Mouse (Mus musculus) liver, adult 2 months (tissue): ENCODE data around the gene Tubb5. TPM values are rescaled to one million over a fixed set of nuclear protein-coding genes. Genes with fewer than 3 reads are reported as not detected.

Experiments used
- DNase-seq: peaks from one replicate; pipeline ENCODE4 v3.0.0-alpha.2; 2011; ENCODE audit warnings: low read depth, low spot score; ENCODE audit errors: extremely low read depth
- H3K27ac ChIP-seq: fragments of 200-500 bp; replicated peaks from 2 replicates; pipeline ENCODE4 v1.5.1; 2012; ENCODE audit warnings: low read depth, mild to moderate bottlenecking, control low read depth, inconsistent platforms, low read length; ENCODE audit not compliant: insufficient read depth
- H3K27me3 ChIP-seq: fragments of 200-500 bp; 2 replicates; pipeline ENCODE4 v1.6.1; 2012; ENCODE audit warnings: mild to moderate bottlenecking, moderate library complexity, low read length, inconsistent platforms; ENCODE audit not compliant: control insufficient read depth, insufficient read depth
- H3K36me3 ChIP-seq: fragments of 200-500 bp; 2 replicates; pipeline ENCODE4 v1.6.1; 2012; ENCODE audit warnings: low read length, inconsistent platforms; ENCODE audit not compliant: control insufficient read depth, insufficient read depth
- H3K4me1 ChIP-seq: fragments of 200-500 bp; 2 replicates; pipeline ENCODE4 v1.6.1; 2011; ENCODE audit warnings: low read length; ENCODE audit not compliant: control insufficient read depth, insufficient read depth
- H3K4me3 ChIP-seq: fragments of 200-500 bp; 2 replicates; pipeline ENCODE4 v1.5.1; 2011; ENCODE audit warnings: low read depth, mild to moderate bottlenecking, control low read depth, low read length, moderate library complexity; ENCODE audit not compliant: insufficient read depth
- H3K79me2 ChIP-seq: fragments of 200-500 bp; 2 replicates; pipeline ENCODE4 v1.6.1; 2012; ENCODE audit warnings: inconsistent platforms, mild to moderate bottlenecking, low read length, moderate library complexity; ENCODE audit not compliant: control insufficient read depth, insufficient read depth
- H3K9ac ChIP-seq: fragments of 200-500 bp; 2 replicates; pipeline ENCODE4 v1.6.1; 2012; ENCODE audit warnings: low read depth, mild to moderate bottlenecking, control low read depth, inconsistent platforms, low read length
- CTCF ChIP-seq: fragments of 200-500 bp; IDR thresholded peaks from 2 replicates; pipeline ENCODE4 v1.5.1; 2011; ENCODE audit warnings: low read depth, low read length, control low read depth
- POLR2A ChIP-seq: fragments of 200-500 bp; IDR thresholded peaks from 2 replicates; pipeline ENCODE4 v1.6.1; 2011; ENCODE audit warnings: low read length, control low read depth; ENCODE audit not compliant: insufficient read depth; ENCODE audit errors: extremely low read depth
- WGBS: fragments of 180-500 bp; shearing (Covaris S2); methylation state at CpG from one replicate; pipeline ENCODE4 v1.1.7; 2018; 5-methylcytosine and 5-hydroxymethylcytosine counted together
- polyA plus RNA-seq: library from polyadenylated mRNA; depleted of rRNA; stranded (reverse); fragments of >200 nt; gene quantifications from 2 replicates; pipeline ENCODE4 v1.2.3, GENCODE M21; 2012; rRNA removed
- total RNA-seq: library from RNA; depleted of rRNA; stranded (reverse); fragments of >200 nt; gene quantifications from 2 replicates; pipeline ENCODE4 v1.2.3, GENCODE M21; 2014; rRNA removed

Tubb5 gene
- total RNA-seq (37.5 and 67.3 TPM in 2 replicates), polyA plus RNA-seq (56.4 and 62.2 TPM in 2 replicates)

GRCm38 (mm10) chr17:35838122-35838544, at the start of gene Tubb5:
Gene Tubb5 (minus strand): TSS chr17:35838306.
- 1% methylated on average over 29 of the region's 29 CpGs for WGBS
- Histone ChIP-seq H3K79me2 (no peaks in the 10 kb centered on the region), H3K4me1 (peaks cover 18% of the 10 kb centered on the region), H3K9ac (peak within 1 kb of the TSS; percentile 71), H3K27ac (peak within 1 kb of the TSS; percentile 73), H3K36me3 (no peaks in the 10 kb centered on the region), H3K4me3 (peak within 1 kb of the TSS; percentile 90), H3K27me3 (no peaks in the 10 kb centered on the region)
- DNase-seq: peak; percentile 90
- no peak for TF ChIP-seq CTCF
- TF ChIP-seq POLR2A: peak; percentile 88

- H3K79me2 ChIP-seq: no peaks in the 10 kb centered on the region
- TF ChIP-seq CTCF: no peak
- TF ChIP-seq POLR2A: no peak
These were observed 49.6 kb upstream of the Tubb5 start for GRCm38 (mm10) chr17:35887725-35888124.

GRCm38 (mm10) chr17:35883777-35884176, 45.7 kb upstream of the Tubb5 start:
- Histone ChIP-seq H3K4me1 (peaks cover 8% of the 10 kb centered on the region), H3K27me3 (no peaks in the 10 kb centered on the region), H3K27ac (no peak overlapping the region), H3K9ac (no peak overlapping the region), H3K36me3 (peaks cover 18% of the 10 kb centered on the region; the same call in 1 of the 2 replicates), H3K79me2 (0 out of 2 replicates have a peak, but pooled peaks cover 3% of the 10 kb centered on the region), H3K4me3 (no peak overlapping the region)
- TF ChIP-seq CTCF: no peak
- no peak for TF ChIP-seq POLR2A
- no peak for DNase-seq
- 97% methylated on average over 14 of the region's 14 CpGs for WGBS

More at GRCm38 (mm10) chr17:35887725-35888124, 49.6 kb upstream of the Tubb5 start:
- 78% methylated on average over 17 of the region's 17 CpGs for WGBS
- Histone ChIP-seq H3K4me3 (no peak overlapping the region), H3K27ac (no peak overlapping the region), H3K27me3 (no peaks in the 10 kb centered on the region), H3K36me3 (peaks cover 41% of the 10 kb centered on the region; the same call in 1 of the 2 replicates), H3K9ac (no peak overlapping the region), H3K4me1 (no peaks in the 10 kb centered on the region)
- DNase-seq: no peak

GRCm38 (mm10) chr17:35882924-35883323, 44.8 kb upstream of the Tubb5 start:
- 95% methylated on average over 17 of the region's 17 CpGs for WGBS
- Histone ChIP-seq H3K79me2 (0 out of 2 replicates have a peak, but pooled peaks cover 3% of the 10 kb centered on the region), H3K27ac (no peak overlapping the region), H3K9ac (no peak overlapping the region), H3K27me3 (no peaks in the 10 kb centered on the region), H3K4me3 (no peak overlapping the region), H3K36me3 (peaks cover 17% of the 10 kb centered on the region; the same call in 1 of the 2 replicates), H3K4me1 (peaks cover 8% of the 10 kb centered on the region)
- TF ChIP-seq CTCF (no peak), POLR2A (no peak)
- DNase-seq: no peak

GRCm38 (mm10) chr17:35879245-35880057, 41.3 kb upstream of the Tubb5 start, which contains the start of gene Dhx16:
Gene Dhx16 (plus strand): TSS chr17:35879819.
- peaks cover 8% of the 10 kb centered on the region for H3K4me1 ChIP-seq
- peak; percentile 86 for DNase-seq
- peak within 1 kb of the TSS; percentile 94 for H3K9ac ChIP-seq
- no peaks in the 10 kb centered on the region for H3K27me3 ChIP-seq
- 0 out of 2 replicates have a peak, but pooled peaks cover 3% of the 10 kb centered on the region for H3K79me2 ChIP-seq
- H3K36me3 ChIP-seq: peaks cover 9% of the 10 kb centered on the region; the same call in 1 of the 2 replicates
- H3K27ac ChIP-seq: peak within 1 kb of the TSS; percentile 53
- peak within 1 kb of the TSS; percentile 82 for H3K4me3 ChIP-seq
- 6% methylated on average over 66 of the region's 66 CpGs for WGBS
- TF ChIP-seq CTCF (peak; percentile 88), POLR2A (peak; percentile 56; the same call in 1 of the 2 replicates)
